Mouse (Mus musculus) ovary, postnatal 36 days (tissue): ENCODE data around the gene Crmp1.

ENCODE experiments used
- DNase-seq: peaks from one replicate; pipeline ENCODE4 v3.0.0; 2022; ENCODE audit warnings: low spot score, mixed read lengths

The Crmp1 gene

DNA sequence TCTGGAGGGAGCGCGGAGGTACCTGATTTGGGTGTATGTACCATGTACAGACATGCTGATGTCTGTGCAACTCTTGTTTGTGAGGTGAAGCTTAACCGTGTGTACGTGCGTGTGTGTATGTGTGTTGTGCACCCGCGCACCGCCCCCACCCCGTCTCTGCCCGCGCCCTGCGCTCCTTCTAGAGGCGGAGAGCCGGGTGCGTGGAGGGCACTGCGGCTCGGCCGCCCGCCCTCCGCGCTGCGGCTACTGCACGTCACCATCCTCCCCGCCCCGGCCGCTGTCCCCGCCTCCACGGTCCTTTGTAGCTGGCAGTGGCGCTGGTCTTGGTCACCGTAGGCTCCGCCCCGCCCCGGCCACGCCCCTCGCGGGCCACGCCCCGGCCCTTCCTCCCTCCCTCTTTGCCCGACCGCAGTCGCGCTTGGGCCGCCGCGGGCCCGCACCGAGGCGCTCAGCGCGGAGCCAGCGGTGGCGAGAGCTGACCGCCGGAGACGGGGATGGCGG lies at the start of gene Crmp1:
Crmp1 (plus strand) TSS at position 290 of the 501 bp plus-strand sequence.
- DNase-seq: peak; percentile 7

DNA sequence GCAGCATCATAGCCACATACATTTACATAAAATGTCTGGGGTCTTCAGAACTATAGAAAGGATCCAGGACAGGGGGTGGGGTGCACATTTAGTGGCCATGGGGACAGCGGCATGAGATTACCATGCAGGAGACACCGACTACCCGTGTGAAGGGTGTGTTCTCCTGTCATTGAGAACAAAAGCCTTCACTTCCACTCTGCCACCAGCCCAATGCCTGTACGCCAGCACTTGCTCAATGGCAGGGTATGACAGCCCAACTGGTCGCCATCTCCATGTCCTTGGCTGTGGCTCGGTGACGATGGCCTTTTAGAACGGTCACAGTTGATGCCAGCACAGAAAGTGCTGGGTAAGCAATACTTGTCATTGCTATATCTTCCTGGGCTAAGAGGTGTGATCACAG lies 45.5 kb upstream of the Crmp1 start:
- no peak for DNase-seq

DNA sequence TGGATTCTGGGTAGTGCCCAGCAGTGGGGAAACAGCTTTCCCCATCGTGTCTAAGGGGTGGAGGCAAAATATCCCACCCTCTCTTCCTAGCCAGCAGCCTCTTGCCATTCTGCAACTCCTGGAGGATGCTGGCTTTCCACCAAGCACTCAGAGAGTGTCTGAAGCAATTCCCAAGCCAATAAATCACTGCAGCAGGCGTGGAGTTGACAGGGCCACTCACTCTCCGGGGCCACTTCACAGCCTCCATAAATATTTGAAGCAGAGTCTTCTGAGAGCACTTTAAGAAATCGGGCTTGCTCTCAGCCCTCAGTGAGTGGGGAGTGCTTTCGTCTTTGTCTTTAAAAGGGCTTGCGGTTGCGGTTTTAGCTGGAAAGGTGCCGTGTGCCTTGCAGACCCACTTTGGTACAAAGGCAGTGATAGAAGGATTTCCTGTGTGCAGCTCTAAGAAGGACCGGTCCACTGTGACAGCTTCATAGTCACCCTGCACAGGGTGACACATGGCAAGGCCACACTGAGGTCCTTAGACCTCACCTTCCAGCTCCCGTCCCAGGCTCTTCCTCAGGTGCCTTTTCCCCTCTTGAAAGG lies 45.0 kb upstream of the Crmp1 start:
- DNase-seq: no peak

DNA sequence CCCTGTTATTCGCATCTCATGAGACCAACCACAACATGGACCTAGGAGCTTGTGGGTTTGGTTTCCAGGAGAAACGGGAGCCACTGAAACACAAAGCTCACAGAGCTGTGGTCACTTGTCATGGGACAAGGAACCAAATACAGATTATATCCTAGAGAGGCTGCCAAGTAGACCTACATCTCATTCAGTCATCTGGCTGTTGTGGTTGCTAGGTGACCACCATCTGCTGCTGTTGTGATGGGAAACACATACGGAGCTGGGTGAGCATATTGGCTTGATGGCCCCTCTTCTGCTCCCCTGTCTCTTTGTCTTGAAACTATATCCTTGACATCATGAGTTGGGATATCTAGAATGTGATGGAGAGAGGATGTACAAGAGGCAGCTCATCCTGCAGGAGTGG lies 44.3 kb upstream of the Crmp1 start:
- DNase-seq: no peak

DNA sequence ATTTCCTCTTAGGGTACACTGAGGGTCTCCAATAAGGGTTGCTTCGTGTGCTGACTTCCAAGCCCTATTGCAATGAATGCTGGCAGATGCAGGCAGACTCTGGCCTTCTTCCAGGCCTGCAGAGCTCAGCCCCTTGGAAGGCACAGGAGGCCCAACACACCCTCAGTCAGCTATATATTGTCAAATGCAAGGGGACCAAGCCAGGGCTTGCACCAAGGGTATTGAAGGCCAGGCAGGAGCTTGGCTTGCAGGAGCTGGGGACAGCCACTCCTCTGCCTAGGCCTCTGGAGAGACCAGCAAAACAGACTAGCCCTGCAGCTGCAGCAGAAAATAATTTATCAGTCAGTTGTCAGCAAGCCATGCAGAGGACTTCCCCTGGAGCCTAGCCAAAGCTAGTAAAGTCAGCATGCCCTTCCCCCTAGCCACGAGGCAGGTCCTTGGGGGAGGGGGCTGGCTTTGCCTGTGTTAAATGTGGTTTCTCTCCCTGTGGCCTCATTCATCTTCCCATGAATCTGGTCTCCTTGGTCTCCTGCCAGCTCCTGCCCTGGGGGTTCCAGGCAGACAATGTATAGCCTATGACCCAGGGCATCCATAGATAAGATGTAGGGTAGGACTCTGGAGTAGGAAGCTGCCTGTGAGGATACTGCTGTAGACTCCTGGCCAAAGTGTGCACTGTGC lies 43.6 kb upstream of the Crmp1 start:
- DNase-seq: no peak

DNA sequence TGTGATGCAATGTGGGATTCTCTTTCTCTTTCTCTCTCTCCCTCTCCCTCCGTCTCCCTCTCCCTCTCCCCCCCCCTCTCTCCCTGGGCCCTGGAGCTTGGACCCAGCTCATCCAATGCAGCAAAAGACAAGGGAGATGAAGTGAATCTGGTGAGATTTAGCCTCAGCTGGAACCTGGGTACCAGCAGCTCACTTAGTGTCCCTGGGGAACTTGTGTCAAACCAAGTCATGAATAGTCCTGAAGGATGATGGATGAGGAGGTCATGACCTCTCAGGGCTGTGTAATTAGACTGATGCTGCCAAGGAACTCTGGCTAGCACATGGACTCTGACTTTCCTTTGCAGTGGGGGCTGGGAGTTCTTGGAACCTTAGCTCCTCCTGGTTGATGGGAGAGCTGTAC lies 39.5 kb upstream of the Crmp1 start:
- DNase-seq: no peak

DNA sequence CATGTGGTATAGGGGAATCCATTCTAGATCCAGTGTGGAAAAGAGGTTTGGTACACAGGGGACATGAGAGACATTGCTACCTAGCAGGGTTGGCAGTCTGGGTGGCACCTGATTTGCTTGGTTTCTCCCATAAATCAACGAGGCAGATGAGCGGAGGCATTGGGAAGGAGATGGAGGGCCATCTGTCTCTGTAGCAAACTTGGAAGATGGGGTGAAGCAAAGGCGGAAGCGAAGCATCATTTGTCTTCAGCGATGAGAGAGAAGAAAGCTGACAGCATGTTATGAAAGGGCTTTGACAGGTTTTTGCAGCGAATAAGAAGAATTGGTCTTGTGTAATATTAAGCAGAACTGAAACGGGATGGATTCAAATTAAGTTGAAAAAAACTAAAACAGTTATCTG lies 36.9 kb upstream of the Crmp1 start:
- no peak for DNase-seq

DNA sequence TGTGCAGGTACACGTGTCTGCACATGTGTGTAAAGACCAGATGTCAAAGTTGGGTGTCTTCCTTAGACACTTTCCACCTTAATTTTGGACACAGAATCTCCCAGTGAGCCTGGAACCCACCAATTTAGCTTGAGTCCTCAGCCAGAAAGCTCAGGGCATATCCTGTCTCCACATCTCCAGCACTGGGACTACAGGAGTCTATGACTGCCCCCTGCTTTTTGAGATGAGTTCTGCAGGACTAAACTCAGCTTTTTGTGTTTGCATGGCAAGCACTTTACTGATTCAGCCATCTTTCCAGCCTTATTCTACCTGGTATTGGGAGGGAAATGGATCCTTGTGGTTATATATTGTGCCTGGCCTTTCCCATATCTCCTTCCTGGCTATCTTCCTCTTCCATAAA lies 36.3 kb upstream of the Crmp1 start:
- DNase-seq: no peak

DNA sequence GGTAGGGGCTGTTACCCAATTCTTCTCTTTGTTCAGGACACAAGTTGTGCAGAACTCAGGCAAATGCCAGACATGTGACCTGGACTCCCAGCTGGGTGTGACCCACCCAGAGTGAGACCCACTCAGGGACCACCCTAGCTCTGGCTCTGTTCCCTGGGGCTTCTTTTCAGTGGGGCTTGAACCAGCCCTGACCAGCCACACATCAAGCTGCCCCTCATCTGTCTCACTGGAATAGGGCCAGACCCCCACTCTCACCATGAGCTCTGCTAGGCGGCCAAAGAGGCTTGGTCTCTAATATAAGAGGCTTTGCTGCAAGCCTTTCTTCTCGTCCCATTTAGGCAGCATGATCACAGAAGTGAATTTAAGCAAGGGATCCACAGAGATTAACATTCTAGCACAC lies 35.4 kb upstream of the Crmp1 start:
- no peak for DNase-seq

DNA sequence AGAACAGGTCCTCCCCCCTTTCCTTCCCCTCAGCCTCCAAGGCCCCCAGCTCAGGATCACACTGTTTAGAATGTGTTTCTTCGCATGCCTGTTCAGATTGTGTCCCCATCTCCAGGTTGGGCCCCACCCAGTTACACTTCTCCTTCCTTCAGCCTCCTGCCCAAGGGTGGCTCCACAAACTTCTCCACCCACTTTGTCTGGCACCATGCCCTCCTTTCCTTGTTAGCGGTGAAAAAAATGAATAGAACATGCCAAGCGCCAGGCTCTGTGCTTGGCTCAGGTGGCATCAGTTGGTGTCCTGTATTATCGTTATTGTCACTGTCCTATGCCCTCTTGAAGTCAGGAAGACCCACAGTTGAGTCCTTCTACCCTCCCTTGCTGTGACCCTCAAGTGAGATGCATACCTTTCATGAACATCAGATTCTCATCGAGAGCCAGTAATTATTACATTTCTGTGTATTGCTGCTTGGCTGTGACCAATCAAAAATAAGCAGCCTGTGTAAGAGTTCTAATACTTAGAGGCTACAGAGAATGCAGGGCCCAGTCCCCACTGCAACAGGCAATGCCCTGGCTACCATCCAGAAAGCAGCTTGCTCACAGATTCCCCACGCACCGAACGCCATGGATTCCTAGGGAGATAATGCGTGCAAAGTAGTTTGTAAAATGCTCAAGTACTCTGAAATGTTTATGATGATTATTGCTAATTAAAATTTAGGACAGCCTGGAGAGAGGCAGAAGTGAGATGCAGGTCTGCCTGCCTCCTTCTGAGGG lies 28.6 kb upstream of the Crmp1 start:
- no peak for DNase-seq

DNA sequence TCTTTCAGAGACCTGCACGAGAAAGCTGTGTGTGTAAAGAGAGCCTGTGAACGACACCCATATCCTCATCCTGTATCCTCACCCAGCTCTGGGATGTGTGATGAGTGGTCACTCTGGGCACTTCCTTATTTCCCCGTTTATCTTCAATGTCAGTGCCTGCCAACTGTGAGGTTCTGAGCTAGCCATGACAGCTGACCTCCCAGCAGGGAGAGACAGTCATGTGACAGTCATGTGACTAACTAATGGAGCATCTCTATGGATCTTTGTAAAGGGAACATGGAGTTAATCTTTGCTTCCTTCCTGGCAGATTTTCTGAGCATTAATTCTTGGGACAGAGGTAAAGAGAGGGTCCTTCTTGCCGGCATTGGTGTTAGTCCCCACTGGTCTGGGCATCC lies 28.0 kb upstream of the Crmp1 start:
- DNase-seq: no peak

DNA sequence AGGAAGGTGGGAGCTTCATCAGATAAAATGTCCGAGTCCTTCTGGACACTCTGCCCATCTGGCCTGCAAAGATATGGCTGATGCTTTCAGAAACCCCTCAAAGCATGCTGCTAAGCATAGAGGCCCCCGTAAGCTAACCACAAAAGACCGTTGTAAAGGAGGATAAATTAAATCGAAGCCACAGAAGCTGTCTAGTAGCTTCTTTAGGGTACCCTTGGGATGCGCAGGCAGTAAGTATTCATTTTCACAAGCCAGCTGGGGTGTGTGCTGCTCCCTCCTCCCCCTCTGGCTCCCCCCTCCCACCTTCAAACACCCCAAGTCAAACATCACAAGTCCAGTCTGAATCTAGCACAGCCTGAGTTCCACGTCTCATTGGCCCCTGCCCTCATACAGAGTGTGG lies 27.1 kb upstream of the Crmp1 start:
- DNase-seq: no peak

DNA sequence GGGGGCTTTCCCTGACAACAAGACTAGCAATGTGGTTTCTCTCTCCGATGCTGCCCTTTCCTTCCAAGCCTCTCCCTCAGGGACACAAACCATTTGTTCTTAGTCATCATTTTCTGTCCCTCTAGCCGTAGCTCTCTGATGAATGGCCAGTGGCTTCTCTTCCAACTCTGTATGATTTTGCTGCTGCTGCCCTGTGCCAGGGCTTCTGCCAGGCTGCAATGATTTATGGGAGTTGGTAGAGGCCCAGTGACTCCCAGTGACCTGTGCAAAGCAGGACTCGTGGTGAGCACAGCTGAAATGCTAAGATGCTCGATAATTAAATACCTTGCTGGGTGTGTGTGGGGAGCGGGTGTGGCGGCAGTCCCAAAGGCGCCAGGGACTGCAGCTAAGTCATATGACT lies 26.5 kb upstream of the Crmp1 start:
- DNase-seq: no peak

DNA sequence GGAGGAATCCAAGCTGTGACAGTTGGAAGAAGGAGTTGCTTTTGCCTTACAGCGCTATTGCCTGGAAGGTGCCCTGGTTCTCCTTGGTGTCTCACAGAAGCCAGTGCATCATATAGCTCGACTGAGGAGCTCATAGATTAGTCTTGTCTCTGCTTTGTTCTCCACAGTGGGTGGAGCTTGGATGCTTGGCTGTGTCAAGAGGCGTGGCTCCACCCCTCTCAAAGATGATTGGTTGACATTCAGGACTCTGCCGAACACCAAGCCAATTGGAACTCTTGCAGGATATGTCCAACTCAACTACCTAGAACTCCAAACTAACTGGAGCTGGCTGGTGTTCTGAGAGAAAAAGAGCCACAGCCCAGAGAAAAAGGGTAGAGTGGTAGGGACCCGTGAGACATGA lies 22.1 kb upstream of the Crmp1 start:
- DNase-seq: no peak

DNA sequence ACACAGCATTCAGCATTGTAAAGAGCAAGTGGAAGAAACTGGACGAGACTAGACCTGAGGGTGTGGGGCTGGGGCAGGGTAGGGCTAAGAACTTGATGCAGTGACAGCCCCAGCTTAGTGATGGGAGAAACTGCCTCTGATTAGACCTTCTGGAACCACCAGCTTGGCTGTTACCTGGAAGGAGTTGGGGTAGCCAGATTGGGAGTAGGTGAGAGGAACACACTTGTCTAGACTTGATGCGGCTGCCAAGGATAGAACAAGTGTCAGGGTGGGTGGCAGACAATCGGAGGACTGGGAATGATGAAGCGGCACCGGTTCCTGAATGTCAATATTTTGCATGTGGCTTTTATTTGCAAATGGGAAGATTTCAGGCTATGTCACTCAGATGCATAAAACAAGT lies 21.2 kb upstream of the Crmp1 start:
- DNase-seq: no peak

DNA sequence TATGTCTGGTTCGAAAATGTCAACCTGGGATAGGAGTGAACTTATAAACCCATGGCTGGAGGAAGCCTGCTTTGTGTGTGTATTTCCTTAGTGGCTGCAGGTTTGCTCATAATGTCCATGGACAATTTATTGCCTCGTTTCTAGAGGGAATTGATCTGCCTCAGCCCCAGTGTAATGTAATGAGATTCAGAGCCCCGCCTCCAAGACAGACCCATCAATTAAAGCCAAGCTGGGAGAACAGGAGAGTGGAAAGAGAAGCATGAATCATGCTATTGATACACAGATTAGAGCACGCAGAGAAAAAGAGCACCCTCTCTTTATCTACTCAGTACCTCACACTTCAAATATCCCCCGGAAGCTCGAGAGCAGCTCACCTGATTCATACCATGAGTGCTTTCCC lies 20.2 kb upstream of the Crmp1 start:
- no peak for DNase-seq

DNA sequence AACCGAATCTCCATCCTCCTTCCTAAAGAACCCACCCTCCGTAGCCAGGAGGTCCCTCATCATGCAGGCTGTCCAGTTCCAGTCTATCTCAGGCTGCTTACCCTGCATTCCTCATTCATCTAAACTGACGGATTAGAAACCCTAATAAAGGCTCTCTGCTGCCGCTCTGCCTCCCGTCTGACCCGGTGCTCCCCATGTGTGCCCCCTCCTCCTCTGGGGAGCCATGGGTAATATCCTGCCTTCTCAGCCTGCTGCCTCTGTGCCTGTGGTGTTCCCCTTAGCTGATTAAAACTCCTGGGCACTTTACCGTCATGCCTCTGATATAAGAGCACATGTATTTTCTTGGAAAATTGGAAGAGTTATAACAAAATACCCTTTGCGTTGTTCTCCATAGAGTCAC lies 19.4 kb upstream of the Crmp1 start:
- no peak for DNase-seq

DNA sequence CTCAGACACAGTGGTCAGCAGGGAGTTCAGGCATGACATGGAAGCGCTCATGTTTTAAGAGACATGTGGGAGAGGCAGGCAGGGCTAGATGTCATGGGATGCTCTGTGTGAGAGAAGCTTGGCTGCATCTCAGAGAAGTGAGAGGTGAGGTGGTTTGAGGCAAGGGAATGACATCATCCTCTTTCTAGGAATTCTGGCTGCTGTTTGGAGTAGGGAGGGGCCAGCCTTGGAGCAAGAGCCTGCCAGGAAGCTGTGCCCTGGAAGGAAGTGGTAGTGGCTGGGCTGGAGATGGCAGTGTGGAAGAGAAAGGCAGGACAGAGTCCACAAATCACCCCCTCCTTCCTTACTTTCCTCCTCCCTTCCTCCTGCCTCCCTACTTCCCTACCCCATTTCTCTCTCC lies 16.0 kb upstream of the Crmp1 start:
- no peak for DNase-seq

DNA sequence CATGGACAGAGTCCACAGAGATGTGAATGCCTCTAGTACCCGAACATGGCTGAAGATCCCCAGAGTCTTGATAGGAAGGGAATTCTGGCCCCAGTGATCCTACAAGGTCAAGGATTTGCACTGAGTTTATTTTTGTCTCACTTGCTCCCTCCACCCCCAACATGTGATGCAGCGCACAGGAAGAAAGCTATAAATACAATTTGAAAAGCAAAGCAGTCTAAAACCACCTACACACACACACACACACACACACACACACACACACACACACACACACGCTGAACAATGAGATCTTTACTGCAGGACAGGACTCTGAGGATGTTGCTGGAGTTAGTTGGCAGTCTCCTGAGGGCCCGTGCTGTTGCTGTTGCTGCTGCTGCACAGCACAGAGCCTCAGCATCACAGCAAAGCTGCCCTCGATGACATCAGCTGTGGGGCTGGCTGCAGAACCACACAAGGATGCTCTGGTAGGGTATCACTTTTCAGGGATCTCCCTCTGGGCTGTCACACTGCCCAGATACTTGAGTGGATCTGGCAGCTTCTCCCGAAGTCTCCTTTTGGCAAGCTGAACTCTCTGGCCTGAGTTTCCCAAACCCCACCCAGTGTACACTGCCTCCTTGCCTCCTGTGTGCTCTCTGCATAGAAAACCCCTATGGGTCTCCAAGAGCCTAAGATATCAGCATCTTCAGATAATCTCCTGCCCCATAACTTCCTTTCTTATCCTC lies 13.6 kb upstream of the Crmp1 start:
- DNase-seq: no peak

DNA sequence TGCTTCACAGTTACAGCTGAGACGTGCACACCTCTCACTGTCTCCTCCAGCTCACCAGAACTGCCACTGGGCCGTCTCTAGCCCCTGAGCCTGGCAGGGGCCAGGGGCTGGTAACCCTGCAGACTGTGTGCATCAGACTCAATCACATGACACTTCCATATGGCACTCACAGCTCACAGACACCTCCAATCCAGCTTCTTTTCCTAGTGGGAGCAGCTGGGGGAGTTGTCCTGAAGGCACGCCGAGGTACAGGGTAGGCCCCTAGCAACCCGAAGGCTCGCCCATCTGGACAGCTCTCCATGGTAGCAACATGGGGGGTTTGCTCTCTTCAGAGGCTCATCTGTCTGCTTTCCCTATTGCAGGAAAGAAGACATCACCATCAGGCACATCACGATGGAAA lies 12.8 kb upstream of the Crmp1 start:
- no peak for DNase-seq

DNA sequence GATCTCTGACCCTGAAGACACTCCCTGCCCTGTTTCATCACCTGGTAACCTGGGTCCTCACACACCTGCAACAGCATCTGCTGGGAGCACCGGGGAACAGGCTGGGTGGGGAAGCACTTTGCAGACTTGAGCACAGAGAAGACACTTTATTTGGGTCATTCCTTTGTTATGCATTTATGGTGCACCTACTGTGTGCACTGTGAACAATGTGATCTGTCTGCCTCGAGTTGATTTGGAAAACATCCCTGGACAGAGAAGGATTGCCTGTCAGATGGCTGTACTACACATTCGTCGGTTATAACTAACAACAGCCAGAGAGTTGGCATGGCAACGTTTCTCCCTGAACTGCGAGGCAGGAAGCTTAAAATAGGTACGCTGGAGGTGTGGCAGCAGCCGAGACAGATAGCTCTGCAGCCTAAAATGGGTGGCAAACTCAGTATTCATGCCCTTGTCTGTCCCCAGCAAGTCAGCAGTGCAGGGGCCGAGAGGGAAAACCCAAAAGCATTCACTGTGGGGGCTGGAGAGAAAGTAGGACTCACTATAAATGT lies 8.7 kb upstream of the Crmp1 start:
- DNase-seq: no peak

DNA sequence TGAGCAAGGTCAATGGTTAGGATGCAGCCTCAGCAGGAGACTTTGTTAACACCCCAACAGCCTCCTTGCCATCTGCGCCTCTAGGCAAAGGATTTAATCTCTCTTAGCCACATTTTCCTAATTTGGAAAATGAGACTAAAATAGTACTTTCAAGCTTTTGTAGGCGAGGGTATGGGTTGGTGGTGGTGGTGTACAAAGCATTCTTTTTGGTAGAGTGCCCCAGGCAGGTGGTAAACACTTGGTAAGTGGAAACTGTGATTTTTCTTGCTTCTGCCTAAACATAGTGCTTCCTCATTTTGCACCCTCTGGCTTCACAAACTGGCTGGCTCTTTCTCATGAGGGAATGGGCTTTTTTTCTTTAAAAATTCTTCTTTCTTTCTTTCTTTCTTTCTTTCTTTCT lies 3.1 kb upstream of the Crmp1 start:
- DNase-seq: no peak
